14 mouse cellular contexts compared by ENCODE assay signal in the genomic region with DNA sequence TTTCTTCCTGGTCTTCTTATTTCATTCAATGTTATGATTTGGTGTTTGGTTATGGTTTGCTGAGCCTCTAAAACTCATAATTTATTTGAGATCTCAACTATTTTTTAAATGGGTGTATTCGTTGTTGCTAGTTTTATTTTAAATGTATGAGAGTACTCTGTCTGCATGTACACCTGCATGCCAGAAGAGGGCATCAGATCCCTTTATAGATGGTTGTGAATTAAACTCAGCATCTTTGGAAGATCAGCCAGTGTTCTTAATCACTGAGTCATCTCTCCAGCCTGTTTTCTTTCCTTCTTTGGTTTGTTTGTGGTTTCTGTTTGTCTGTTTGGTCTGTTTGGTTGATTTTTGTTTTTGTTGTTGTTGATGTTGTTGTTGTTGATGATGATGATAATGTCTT. TPM values are rescaled to one million over a fixed set of nuclear protein-coding genes. Genes with fewer than 3 reads are reported as not detected.
DNase-seq lines count a peak whose midpoint lies in the region; ATAC-seq and TF ChIP-seq lines count a peak whose summit lies in the region.
"Had no signal": no experiment of that assay in that cellular context is flagged by ENCODE, and none has a peak within 500 bp of the region (broad histone marks: within the 10 kb centered on the region; RNA-seq: fewer than 3 reads in every experiment).

No protein-coding gene starts in this region.

- no peak overlapping the region for H3K27ac ChIP-seq in hindbrain, postnatal 0 days
- H3K27ac ChIP-seq in hindbrain, embryonic 10.5 days: no peak overlapping the region
- H3K27ac ChIP-seq in midbrain, embryonic 14.5 days (replicated peaks; ENCODE audit: low read depth, low read length): no peak overlapping the region
- no peak overlapping the region for H3K27ac ChIP-seq in midbrain, embryonic 16.5 days (ENCODE audit: low read length)

- H3K36me3 ChIP-seq in hindbrain, postnatal 0 days (ENCODE audit: insufficient read depth, low read length): no peaks in the 10 kb centered on the region
- H3K36me3 ChIP-seq in hindbrain, embryonic 10.5 days: no peaks in the 10 kb centered on the region
- no peaks in the 10 kb centered on the region for H3K36me3 ChIP-seq in midbrain, embryonic 14.5 days (ENCODE audit: control insufficient read depth, insufficient read depth, low read length)
- no peaks in the 10 kb centered on the region for H3K36me3 ChIP-seq in midbrain, embryonic 16.5 days (ENCODE audit: control insufficient read depth, insufficient read depth, low read length)
- H3K36me3 ChIP-seq: G1E had no signal

- no peak overlapping the region for H3K4me2 ChIP-seq in hindbrain, postnatal 0 days (ENCODE audit: low read depth, low read length)
- no peak overlapping the region for H3K4me2 ChIP-seq in midbrain, embryonic 14.5 days (ENCODE audit: low read length)
- H3K4me2 ChIP-seq in midbrain, embryonic 16.5 days (ENCODE audit: low read length): no peak overlapping the region

- H3K27me3 ChIP-seq in hindbrain, postnatal 0 days (ENCODE audit: insufficient read depth, low read length): no peaks in the 10 kb centered on the region
- no peaks in the 10 kb centered on the region for H3K27me3 ChIP-seq in hindbrain, embryonic 10.5 days (ENCODE audit: insufficient read depth, poor library complexity, severe bottlenecking)
- H3K27me3 ChIP-seq in midbrain, embryonic 14.5 days (ENCODE audit: control insufficient read depth, insufficient read depth, low read length): no peaks in the 10 kb centered on the region
- H3K27me3 ChIP-seq in midbrain, embryonic 16.5 days (ENCODE audit: control insufficient read depth, insufficient read depth, low read depth, low read length): no peaks in the 10 kb centered on the region

- TF ChIP-seq CTCF in hindbrain, postnatal 0 days (IDR thresholded peaks at IDR 0.05; ENCODE audit: low read depth): peak; percentile 73

- no peak for ATAC-seq in hindbrain, postnatal 0 days
- no peak for ATAC-seq in midbrain, embryonic 14.5 days (ENCODE audit: low FRiP score, low TSS enrichment)
- ATAC-seq in midbrain, embryonic 16.5 days: no peak

- H3K4me1 ChIP-seq in hindbrain, postnatal 0 days (ENCODE audit: insufficient read depth, low read length): no peaks in the 10 kb centered on the region
- no peaks in the 10 kb centered on the region for H3K4me1 ChIP-seq in hindbrain, embryonic 10.5 days (replicated peaks)
- no peaks in the 10 kb centered on the region for H3K4me1 ChIP-seq in midbrain, embryonic 14.5 days (ENCODE audit: control insufficient read depth, insufficient read depth, low read length)
- no peaks in the 10 kb centered on the region for H3K4me1 ChIP-seq in midbrain, embryonic 16.5 days (ENCODE audit: control insufficient read depth, insufficient read depth, low read length)

- no peak overlapping the region for H3K9ac ChIP-seq in hindbrain, postnatal 0 days (replicated peaks; ENCODE audit: low read length)
- H3K9ac ChIP-seq in midbrain, embryonic 14.5 days (replicated peaks; ENCODE audit: low read length): no peak overlapping the region
- H3K9ac ChIP-seq in midbrain, embryonic 16.5 days (ENCODE audit: low read depth, low read length): no peak overlapping the region

- no peak overlapping the region for H3K4me3 ChIP-seq in hindbrain, postnatal 0 days (ENCODE audit: low read length)
- H3K4me3 ChIP-seq in hindbrain, embryonic 10.5 days: no peak overlapping the region
- no peak overlapping the region for H3K4me3 ChIP-seq in midbrain, embryonic 14.5 days (replicated peaks; ENCODE audit: low read depth, low read length)
- H3K4me3 ChIP-seq in midbrain, embryonic 16.5 days (ENCODE audit: low read depth, low read length): no peak overlapping the region

- peak; percentile 45 for DNase-seq in hindbrain, postnatal 0 days (ENCODE audit: low spot score)
- no peak for DNase-seq in hindbrain, embryonic 10.5 days (ENCODE audit: low spot score)
- peak; percentile 30 for DNase-seq in midbrain, embryonic 14.5 days
- DNase-seq in ZHBTc4 (ENCODE audit: low read depth, low spot score): peak; percentile 53
- no peak for DNase-seq in urinary bladder, postnatal 36 days (ENCODE audit: low spot score in 2 of 2)
- DNase-seq in gastrocnemius, postnatal 4 days (ENCODE audit: low spot score in 2 of 2): no peak
- DNase-seq: adrenal gland, postnatal 14 days; cerebellum, adult 11 months had no signal

- WGBS in hindbrain, postnatal 0 days: 58% methylated on average over 1 of the region's 1 CpGs
- WGBS in hindbrain, embryonic 10.5 days: 74% methylated on average over 1 of the region's 1 CpGs
- WGBS in midbrain, embryonic 14.5 days: 60% methylated on average over 1 of the region's 1 CpGs
- 56% methylated on average over 1 of the region's 1 CpGs for WGBS in midbrain, embryonic 16.5 days

- H3K9me3 ChIP-seq in hindbrain, postnatal 0 days (ENCODE audit: low read length): no peaks in the 10 kb centered on the region
- no peaks in the 10 kb centered on the region for H3K9me3 ChIP-seq in hindbrain, embryonic 10.5 days
- no peaks in the 10 kb centered on the region for H3K9me3 ChIP-seq in midbrain, embryonic 14.5 days (ENCODE audit: control insufficient read depth, low read length)
- H3K9me3 ChIP-seq in midbrain, embryonic 16.5 days (replicated peaks; ENCODE audit: control insufficient read depth, low read length, poor library complexity, severe bottlenecking): no peaks in the 10 kb centered on the region

RNA-seq across cellular contexts. Expression of gene Barx2, which starts 29.1 kb away (rescaled TPM):
- total RNA-seq in hindbrain, postnatal 0 days (2014; rRNA removed): 1.0 and 2.9 TPM in 2 replicates
- 0.49 TPM in 2 replicates for polyA plus RNA-seq in hindbrain, postnatal 0 days (2015; fragmentation: Nextera tagmentation; extraction: Ambion mirVana)
- 0.07 and 0.12 TPM in 2 replicates for polyA plus RNA-seq in hindbrain, embryonic 10.5 days (2016; fragmentation: Nextera tagmentation; extraction: Ambion mirVana)
- polyA plus RNA-seq in midbrain, embryonic 14.5 days (2014; fragmentation: Nextera tagmentation; extraction: Ambion mirVana): 0.11 and 0.28 TPM in 2 replicates
- polyA plus RNA-seq in midbrain, embryonic 16.5 days (2015; fragmentation: Nextera tagmentation; extraction: Ambion mirVana): 0.17 and 0.26 TPM in 2 replicates
- total RNA-seq in gastrocnemius, postnatal 4 days (2021): 10 to 100 TPM; 13.7 to 13.8 TPM
- total RNA-seq: adrenal gland, postnatal 14 days; granulocyte monocyte progenitor cell, adult 5-6 weeks; monocyte, adult 5-6 weeks had no signal
- polyA plus RNA-seq: forebrain, embryonic 11.5 days; G1E; lung, embryonic 16.5 days had no signal

Comparison
In these comparisons a context has a peak if more than half of its experiments do, and no peak if none do; other contexts are left out.
1. DNase-seq: peak in hindbrain, postnatal 0 days (single experiment), midbrain, embryonic 14.5 days (single experiment) and ZHBTc4 (single experiment); none in hindbrain, embryonic 10.5 days (single experiment), urinary bladder, postnatal 36 days (0 of 2) and gastrocnemius, postnatal 4 days (0 of 2).